Mouse (Mus musculus) E14TG2a.4 (cell line): ENCODE data around the gene Ap5m1.

Experiments
- CTCF ChIP-seq: conservative IDR thresholded peaks from 2 replicates; pipeline ENCODE4 v1.5.1; 2014; ENCODE audit warnings: low read length
- NANOG ChIP-seq: IDR thresholded peaks from 2 replicates; pipeline ENCODE4 v1.6.1; 2014; ENCODE audit warnings: borderline replicate concordance, low read length, mixed read lengths
- POU5F1 ChIP-seq: IDR thresholded peaks from 2 replicates; pipeline ENCODE4 v1.6.1; 2014; ENCODE audit warnings: low read length, borderline replicate concordance

DNA sequence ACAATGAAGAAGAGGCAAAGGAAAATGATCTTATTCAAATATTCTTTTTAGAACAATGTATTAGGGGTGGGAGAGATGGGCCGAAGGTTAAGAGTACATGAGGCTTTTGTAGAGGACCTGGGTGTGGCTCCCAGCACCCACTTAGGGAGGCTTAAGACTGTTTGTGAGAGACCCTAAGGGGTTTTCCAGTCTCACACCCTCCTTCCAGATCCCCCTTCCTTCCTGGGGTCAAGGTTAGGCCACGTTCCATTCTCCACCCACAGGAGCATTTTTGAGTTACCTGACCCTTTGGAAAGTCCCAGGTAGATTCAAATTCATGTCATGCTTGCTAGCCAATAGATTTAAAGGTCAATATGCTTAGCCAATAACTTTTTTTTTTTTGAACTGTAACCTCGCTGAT lies 66.5 kb downstream of the Ap5m1 start:
- TF ChIP-seq CTCF (no peak), POU5F1 (no peak), NANOG (no peak)
